Mouse (Mus musculus) c-Kit-negative CD71-positive TER-119-positive erythroid progenitor cells, embryonic 14.5 days (primary cell): ENCODE measurements at regions not wholly inside any gene's neighbourhood (a gene's known extent, or its start where the extent isn't known, plus 50 kb on each side); places are given as distances from the start of the nearest gene placed in this dataset.

Source experiments
- DNase-seq: peaks from one replicate; pipeline ENCODE4 v3.0.0-alpha.2; 2013; ENCODE audit warnings: low read depth, low spot score

DNA sequence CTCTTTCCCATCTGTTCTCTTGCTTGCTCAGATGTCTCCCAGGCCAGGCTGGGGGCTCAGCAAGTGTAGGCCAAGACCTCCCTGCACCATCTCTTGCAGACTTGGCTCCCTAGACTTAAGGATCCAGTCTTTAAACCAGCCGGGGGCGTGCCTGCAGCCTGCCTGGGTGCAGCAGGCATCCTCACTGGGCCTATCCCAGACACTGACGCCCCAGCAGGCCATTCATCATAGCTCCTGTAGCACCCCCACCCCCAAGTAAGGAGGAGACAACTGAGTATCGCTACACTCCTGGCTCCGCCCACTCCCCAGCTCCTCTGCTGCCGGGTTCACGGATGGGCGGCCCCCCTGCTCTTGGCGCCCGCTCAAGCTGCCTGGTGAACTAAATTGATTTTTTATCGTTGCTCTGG, 160.2 kb downstream of the Gm26897 start:
- DNase-seq = no peak

DNA sequence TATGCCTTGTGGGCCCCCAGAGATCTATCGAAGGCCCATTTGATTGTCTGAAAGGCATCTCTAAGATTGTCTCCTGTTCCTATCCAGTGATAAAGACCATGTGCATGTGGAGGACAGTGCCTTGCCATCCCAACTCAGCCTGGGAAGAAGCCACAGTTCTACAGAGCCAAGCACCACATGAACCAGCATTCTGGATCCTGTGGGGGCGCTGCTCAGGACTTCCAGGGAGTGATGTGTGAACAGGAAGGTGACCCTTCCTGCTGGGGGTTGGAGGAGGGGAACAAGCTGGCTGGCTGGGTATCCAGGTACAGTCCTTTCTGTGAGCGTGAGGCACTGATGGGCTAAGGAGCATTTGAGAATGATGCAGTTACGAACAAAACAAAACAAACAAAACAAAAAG, 163.8 kb downstream of the Gm26897 start:
- no peak for DNase-seq

DNA sequence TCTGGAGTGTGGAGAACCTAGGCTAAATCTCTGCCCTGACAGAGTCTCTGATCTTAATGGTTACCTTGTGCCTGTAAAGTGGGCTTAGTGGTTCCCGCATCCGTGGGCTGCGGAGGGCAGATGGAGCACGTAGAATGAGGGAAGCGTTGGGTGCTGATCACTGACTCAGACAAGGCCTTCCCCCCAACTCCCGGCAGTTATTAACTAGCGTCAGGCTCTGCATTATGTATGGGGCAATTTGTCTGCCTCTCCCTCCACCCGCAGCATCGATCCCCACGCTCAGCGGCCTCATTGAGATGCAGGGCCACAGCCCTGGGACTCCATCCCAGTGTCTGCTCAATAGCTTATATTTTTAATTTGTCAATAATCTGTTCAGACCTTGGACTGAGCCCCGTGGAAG, 164.8 kb downstream of the Gm26897 start:
- DNase-seq = no peak

DNA sequence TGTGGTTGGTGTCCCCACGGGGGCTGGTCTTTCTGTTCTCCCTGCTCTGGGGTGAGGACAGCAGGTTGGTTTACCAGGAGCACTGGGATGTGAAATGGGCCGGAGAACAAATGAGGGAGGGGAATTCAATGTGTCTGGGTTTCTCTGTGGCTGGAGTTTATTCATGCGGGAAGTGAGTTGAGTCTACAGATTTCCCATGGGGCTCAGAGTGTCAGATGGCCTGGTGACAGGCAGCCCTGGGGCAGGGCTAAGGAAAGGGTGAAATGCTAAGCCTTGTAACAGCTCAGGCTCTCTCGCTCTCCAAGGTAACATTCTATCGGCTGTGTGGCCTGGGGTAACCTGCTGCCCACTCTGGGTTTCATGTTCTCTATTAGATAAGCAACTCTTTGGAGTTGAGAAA, 167.5 kb downstream of the Gm26897 start:
- no peak for DNase-seq

DNA sequence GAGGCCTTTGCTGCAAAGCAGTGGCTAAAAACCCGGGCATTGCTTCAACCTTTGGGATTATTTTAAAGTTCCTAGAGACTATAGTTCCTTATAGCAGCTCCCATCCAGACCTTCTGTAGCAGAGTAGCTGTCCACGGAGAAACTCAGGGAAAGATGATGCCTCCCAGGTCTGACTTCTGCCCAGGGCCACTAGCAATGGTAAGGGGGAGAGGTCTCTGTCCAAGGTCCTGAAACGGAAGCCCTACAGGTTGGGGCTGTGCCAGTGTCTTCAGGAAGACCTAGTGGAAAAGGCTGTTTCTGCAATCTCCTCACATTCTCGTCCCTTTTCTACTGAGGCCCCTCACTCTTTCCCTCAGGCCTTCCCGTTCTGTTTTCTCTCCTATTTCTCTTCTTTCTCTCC, 168.0 kb downstream of the Gm26897 start:
- DNase-seq = no peak

DNA sequence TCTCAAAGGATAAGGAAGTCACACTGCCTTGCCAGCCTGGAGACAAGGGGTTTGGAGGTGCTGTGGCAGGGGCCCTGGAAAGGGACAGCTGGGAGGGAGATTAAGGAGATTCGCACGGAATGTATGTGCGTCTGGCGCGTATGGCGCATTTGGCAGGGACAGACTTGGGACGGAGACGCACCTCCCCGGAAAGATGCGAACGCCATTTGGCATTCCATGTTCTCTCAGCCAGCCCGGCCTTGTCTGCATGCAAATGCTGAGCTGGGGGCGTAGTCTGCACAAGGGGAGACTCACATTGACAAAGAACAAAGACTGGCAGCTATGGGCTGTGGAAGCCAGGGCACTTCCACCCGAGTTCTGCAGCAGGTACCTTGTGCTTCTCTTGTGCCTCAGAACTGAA, 174.4 kb downstream of the Gm26897 start:
- DNase-seq = no peak

DNA sequence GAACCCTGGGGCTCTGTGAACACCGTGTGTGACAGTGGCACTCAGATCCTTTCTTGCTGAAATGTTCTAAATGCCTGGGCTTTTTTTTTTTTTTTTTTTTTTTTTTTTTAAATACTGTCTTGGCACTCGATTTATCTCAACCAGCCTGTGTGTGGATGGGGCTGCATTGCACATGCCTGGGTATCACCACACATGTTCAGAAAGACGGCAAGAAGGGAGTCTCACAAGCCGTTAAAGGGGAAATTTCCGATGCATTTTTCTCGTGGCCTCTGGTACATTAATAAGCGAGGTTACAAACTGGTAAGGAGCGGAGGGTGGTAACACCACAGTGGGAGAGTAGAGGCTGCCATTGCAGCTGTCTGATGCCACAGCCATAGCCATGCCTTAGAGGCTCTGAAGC, 176.8 kb downstream of the Gm26897 start:
- DNase-seq = no peak

DNA sequence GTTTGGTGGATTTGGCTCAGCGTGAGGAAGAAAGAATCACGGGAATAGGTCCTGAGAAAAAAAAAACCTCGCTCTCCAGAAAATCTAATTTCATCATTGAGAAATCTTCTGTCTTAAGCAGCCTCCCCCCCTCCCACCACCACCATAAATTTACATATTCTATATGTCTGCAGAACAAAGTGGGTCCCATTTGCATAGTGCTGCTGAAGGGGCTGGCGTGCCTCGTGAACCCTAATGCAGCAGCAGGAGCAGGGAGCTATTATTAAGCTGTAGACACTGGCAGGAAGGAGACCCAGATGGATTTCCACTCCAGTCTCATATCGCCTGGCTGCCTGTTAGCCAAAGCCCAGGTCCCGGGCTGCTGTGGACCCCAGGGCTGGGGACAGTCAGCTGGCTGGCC, 179.6 kb downstream of the Gm26897 start:
- DNase-seq = no peak

DNA sequence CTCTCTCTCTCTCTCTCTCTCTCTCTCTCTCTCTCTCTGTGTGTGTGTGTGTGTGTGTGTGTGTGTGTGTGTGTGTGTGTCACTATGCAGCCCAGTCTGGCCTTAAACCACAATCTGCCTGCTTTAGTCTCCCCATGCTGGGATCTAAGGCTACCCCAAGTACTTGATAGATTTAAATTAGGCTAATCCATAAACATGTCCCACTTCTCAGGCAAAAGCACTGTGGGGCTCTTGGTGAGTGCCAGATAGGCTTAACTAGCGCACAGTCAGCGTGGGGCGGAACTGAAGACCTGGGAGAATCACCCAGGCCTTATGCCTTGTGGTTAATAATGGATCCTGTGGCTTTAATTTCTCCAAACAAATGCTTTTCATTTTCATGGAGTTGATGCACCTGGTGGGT, 180.6 kb downstream of the Gm26897 start:
- no peak for DNase-seq

DNA sequence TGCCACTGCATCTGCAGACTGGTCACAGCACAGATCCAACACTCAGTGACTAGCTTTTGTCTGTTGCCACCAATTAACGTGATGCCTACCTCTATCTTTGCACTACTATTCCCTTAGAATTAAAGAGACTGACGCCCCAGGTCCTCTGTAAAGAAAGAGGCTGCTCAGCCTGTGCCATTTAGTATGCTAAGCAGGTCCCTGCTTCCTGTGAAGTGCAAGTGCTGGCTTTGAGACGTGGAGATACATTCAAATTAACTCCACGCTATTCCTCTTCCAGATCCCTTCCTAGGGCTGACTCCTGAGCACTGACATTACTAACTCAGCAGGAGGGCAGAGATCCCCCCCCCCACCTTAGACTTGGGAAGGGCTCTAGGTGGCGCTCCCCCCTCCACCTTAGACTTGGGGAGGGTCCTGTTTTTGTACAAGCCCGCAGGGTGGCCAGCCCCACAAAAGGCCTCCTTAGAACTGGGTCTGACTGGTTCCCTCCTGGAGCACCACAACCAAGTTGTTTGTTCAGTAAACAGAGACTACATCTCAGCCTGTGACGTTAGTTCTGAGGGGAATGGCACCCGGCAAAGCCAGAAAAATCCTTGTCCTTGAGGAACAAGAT, 184.0 kb downstream of the Gm26897 start:
- DNase-seq = no peak

DNA sequence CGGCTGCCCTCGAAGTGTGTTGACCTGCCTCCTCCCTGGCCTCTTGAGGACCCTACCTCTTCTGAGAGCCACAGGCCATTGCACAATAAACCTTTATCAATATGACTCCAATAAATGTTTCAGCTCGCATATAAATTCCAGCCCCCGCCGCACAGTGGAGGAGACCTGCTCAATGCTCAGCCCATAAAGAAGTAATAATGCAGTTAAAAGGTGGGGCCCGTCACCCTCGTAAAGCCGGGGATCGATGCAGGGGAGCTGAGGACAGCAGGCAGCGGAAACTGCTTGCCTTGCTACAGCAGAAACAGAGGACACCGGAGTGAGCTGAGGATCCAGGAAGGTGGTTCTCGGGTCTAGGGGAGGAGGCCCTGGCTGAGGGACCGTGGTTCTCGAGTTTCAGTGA, 185.2 kb downstream of the Gm26897 start:
- DNase-seq = no peak

DNA sequence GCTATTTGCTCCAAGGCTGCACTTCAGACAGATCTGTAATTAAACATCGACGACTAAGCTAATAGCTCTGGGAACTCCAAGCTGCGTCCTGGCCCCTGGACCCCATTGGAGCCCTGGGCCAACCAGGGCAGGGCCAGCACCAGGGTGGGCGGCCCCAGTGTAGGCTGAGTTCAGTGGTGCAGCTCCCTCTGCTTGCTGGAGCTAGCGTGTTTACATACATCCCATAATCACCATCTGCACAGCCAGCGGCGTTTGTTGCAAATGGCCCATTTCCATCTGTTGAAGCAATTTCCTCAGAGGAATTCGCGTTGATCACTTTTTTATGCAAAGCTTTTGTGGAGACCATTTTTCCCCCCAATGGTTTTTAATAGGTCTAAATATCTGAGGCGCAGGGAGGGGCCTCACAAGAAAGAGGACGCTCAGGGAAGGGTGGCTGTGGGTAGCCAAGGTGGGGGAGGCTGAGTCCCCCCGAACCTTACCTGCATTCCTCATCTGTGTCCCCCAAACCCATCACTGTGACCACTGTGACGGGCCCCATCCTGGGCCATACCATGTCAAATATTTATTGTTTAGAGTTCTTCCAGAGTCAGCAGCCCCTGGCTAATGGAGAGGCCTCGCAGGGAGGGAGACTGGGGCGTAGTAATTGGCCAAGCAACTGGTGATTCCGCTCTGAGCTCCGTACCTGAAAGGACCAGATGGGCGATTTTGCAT, 189.4 kb downstream of the Gm26897 start:
- DNase-seq = no peak

DNA sequence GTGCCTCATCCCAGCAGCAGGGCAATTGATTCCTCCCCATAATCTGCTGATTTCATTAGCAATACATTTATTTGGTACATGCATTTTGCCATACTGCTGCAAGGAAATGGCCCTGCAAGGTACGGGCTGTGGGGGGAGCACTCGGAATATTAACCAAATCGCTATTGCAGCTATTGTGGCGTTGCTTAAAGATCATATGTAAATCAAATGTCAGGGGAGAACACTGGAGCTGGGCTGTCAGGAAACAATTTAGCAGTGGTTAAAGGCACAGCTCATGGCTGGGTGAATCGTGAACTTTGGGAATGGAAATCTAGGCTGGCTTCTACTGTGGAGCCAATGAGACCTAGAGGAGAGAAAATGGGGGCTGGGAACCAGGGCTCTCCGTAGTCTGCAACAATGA, 192.0 kb downstream of the Gm26897 start:
- no peak for DNase-seq

DNA sequence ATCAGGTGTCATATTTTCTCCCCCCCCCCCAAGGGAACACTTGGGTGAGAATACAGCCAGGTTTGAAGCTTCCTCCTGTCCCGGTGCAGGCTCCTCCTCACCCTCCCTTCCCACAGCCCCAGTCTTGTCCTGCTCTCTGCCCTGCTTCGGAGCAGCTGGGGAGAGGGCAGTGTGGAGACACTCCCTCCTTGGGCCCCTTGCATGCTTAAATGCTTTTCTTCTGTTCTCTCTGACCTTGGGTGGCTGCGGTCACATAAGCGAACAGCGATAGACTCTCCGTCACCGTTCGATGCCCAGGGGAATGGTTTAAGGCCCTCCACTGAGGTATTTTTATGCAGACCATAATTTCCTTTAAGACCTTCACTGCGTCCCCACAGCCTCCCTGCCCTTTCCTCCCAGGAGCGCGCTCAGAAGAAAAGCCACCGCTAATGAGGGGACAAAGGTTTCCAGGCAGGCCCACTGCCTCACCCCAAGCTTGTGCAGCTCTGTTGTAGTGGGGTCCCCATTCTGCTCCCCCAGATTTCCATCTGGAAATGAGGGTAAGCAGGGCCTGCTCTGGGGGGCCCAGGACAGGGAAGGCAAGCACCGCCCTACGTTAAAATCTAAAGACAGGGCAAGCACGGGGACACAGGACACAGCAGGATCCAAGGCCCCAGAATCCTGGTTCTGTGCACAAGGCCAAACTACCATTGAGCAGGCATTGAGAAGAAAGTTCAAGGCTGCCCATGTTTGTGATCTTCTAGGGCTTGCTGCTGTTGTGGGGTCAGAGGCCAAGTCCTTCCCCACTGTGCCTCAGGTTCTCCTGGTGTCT, 195.7 kb downstream of the Gm26897 start:
- DNase-seq = no peak

DNA sequence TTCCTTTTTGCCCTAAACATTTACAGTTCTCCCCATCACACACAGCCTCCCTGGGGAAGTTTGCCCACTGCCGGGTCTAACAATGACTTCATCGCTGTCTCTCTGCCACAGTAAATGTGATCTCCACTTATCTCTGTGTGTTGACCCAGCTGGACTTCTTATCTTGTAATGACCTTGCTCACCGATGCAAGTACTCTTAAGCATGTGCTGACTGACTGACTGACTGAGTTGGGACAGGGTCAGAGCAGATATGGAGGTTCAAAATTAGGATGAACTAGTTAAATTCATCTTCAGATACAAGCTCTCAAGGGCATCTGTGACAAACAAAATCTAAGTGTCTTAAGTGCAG, 196.2 kb downstream of the Gm26897 start:
- DNase-seq = no peak

DNA sequence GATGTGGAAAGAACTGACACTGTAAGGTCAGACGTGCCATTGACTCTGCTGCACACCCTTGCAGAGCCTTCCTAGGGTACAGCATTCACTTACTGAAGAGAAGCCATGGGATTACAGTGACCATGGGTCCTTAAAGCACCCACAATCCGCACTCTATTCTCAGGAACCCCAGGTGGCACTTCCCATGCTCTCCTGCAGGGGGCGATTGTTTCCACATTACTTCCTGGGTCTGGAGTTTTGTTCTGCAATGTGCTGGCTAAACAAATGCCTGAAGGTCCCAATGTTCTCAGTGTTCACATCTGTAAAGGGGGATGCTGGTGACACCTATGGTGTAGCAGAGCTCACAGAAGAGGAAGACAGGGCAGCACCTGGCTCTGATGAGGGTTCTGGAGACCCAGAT, 198.0 kb downstream of the Gm26897 start:
- DNase-seq = no peak

DNA sequence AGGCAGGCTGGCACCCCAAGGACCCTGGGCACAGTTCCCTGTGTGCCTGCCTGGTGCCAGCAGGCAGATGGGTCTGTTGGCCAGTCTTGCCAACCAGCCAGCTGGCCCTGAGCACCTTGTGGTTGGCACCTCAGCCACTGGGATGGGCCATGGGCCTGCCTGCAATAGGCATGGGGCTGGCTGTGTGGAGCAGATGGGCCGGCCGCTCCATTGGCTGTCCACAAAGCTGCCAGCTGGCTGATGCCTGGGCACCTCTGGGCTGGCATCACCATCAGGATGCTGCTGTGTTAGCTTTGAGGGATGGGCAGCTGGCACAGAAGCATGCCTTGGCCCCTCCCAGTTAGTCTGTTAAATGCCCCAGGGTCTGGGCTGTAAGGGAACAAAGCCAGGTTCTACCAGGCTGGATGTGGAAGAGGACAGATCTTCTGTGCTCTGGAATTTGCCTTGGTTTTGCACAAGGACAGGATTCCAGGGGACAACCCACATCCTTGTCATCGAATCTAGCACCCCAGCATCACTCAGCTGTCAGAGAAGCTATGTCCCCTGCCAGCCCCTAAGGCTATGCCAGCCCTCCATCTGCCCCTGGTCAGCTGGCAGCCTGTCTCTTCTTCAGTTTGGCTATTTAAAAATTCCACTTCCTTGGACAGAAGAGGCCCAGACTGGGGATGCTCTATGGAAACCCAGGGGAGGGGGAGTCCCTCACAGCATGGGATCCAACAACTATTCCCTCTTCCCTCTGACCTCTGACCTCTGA, 201.8 kb downstream of the Gm26897 start:
- no peak for DNase-seq

DNA sequence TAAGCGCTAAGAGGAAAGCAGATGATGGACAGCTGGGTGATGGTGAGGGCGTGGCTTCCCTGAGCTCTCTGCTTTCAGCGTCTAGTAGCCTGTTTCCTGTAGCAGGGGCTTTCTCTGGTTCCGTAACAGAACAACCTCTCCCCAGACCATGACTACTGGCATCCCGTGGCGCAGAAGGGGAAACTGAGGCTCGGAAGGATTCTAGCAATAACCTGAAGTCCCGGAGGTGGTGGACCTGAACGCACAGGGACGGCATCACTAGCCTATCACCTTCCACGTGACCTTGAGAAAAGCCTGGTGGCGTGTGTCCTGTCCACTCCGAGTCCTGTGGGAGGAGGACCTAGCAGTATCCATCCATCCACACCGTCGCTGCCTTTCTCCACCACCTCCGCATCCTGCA, 208.1 kb downstream of the Gm26897 start:
- no peak for DNase-seq

DNA sequence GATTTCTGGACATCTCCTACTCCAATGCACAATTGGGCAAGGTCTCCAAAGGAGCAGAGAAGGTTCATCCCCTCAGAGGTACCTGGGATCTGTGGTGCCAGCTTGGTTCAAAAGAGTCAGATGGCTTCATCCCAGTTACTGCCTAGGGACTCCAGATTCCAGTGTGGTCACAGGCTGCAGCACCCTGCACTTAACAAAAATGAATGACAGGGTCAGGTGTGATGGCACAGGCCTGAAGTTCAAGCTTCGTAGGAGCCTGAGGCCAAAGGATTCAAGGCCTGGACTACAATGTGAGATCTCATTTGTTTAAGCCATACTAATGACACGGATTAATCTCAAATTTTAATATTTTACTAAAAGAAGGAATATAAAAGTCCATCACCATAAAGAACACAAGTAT, 209.1 kb downstream of the Gm26897 start:
- DNase-seq = no peak

DNA sequence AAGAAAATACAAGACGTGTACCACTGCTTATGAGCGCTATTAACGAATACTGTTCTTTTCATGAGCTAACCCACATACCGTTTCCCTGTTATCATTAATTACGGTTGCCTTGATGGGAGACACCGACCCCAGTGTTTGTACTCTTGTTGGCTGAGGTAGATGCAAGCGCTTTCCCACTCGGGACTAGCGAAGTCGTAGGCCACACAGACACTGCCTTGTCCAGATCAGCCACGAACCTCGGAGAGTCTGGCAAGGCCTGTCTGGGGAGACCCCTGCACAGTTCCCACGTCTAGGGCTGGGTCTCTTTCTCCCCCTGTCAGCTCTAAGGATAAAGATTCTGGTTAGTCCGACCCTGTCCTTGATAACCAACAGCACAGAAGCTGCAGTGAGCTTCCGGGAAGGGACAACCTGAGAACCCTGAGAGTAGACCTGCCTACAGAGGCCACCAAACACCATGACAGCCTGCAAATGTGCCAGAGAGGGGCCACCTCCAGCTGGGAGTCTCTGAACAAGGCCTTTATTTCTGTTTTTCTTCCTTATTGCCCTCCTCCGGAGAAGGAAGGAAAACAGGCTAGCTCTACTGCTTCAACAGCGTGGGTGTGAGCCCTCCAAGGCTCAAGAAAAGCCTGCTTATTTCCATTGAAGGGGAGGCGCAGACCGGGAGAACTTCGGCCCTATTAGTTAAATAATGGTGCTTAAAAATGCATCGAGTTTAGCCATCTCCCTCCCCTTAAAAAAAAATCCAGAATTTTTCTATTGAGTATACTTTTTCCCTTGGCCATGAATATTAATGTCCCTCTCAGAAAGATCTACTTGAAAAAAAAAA, 209.8 kb downstream of the Gm26897 start:
- DNase-seq = no peak

DNA sequence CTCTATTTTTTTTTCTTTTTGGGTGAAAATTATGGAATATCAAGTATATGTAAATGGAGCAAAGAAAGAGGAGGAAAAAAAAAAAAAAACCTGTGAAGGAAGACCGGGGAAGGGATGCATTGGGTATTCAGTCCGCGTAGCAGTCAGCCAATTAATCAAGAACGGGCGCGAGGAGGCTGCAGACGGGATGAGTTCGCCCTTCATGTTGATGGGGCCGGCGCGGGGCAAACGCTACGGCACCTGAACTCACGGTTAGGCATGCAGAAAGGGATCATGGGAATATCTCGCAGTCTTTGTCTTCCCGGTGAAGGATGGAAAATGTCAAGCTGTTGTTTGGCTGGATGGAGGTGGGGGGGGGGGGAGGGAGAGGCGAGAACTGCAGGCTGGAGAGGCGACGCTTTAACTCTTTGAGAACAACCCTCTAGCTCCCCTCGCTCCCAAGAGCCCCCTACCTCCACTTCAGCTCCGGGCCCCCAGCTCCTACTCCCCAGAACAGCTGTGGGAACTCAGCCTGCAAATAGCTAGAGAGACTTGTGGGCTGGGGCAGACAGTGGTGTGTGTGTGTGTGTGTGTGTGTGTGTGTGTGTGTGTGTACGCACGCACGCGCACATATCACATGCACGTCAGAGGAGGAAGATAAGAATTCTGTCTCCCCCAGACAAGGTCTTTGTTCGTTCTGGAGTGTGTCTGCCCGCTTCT, 210.7 kb downstream of the Gm26897 start:
- DNase-seq = no peak
